Mouse (Mus musculus) heart, postnatal 0 days (tissue): ENCODE measurements around the gene Spata2. TPM values are rescaled to one million over a fixed set of nuclear protein-coding genes. Genes with fewer than 3 reads are reported as not detected.
A peak's percentile ranks its signal among the peaks of the same experiment; 100 is the strongest.

Source experiments
- ATAC-seq: fragments of 200-750 bp; cut with Nextera tagmentation; 2 replicates; pipeline ENCODE4 v1.8.0; 2017; ENCODE audit warnings: low read depth, moderate number of reproducible peaks, moderate library complexity; ENCODE audit not compliant: insufficient read depth
- DNase-seq: peaks from one replicate; pipeline ENCODE4 v3.0.0-alpha.2; 2016; ENCODE audit warnings: low spot score
- H3K27ac ChIP-seq: fragments of 300-500 bp; sonication (generic); 2 replicates; pipeline ENCODE4 v1.5.1; 2014; ENCODE audit warnings: low read depth, mild to moderate bottlenecking
- H3K27me3 ChIP-seq: fragments of 300-500 bp; sonication (generic); 2 replicates; pipeline ENCODE4 v1.6.1; 2014; ENCODE audit warnings: low read length, mixed read lengths; ENCODE audit not compliant: control insufficient read depth, insufficient read depth
- H3K36me3 ChIP-seq: fragments of 300-500 bp; sonication (generic); replicated peaks from 2 replicates; pipeline ENCODE4 v1.6.1; 2014; ENCODE audit warnings: low read length, mixed read lengths; ENCODE audit not compliant: control insufficient read depth, insufficient read depth
- H3K4me1 ChIP-seq: fragments of 300-500 bp; sonication (generic); 2 replicates; pipeline ENCODE4 v1.6.1; 2014; ENCODE audit warnings: antibody characterized with exemption; ENCODE audit not compliant: control insufficient read depth, insufficient read depth
- H3K4me2 ChIP-seq: fragments of 300-500 bp; sonication (generic); 2 replicates; pipeline ENCODE4 v1.6.1; 2014; ENCODE audit warnings: low read depth, mild to moderate bottlenecking, low read length, moderate library complexity
- H3K4me3 ChIP-seq: fragments of 300-500 bp; sonication (generic); 2 replicates; pipeline ENCODE4 v1.5.1; 2014; ENCODE audit warnings: low read depth, low read length
- H3K9ac ChIP-seq: fragments of 300-500 bp; sonication (generic); replicated peaks from 2 replicates; pipeline ENCODE4 v1.6.1; 2014; ENCODE audit warnings: low read depth, low read length, mixed read lengths
- H3K9me3 ChIP-seq: fragments of 300-500 bp; sonication (generic); replicated peaks from 2 replicates; pipeline ENCODE4 v1.6.1; 2016; ENCODE audit warnings: low read length; ENCODE audit not compliant: control insufficient read depth
- CTCF ChIP-seq: IDR thresholded peaks from 2 replicates; pipeline ENCODE4 v1.5.1; 2016; ENCODE audit warnings: antibody characterized with exemption, control low read depth, low read depth
- EP300 ChIP-seq: IDR thresholded peaks from 2 replicates; pipeline ENCODE4 v1.6.1; 2016; ENCODE audit warnings: antibody characterized with exemption, low read depth
- WGBS: fragments of 180-500 bp; shearing (Covaris S2); extraction: QIAGEN DNeasy Blood & Tissue Kit; methylation state at CpG from one replicate; pipeline ENCODE4 v1.1.7; 2014; 5-methylcytosine and 5-hydroxymethylcytosine counted together
- polyA plus RNA-seq: library from polyadenylated mRNA; unstranded; fragments of >200 nt; fragmentation: Nextera tagmentation; extraction: Ambion mirVana; gene quantifications from 2 replicates; pipeline ENCODE4 v1.2.1, GENCODE M21; 2015
- total RNA-seq: library from RNA; depleted of rRNA; stranded (reverse); fragments of >200 nt; gene quantifications from 2 replicates; pipeline ENCODE4 v1.2.3, GENCODE M21; 2014; ENCODE audit warnings: low replicate concordance

The Spata2 gene
- total and polyA plus RNA-seq, 2 experiments from 2014 or later: 12.2 to 17.2 TPM

DNA sequence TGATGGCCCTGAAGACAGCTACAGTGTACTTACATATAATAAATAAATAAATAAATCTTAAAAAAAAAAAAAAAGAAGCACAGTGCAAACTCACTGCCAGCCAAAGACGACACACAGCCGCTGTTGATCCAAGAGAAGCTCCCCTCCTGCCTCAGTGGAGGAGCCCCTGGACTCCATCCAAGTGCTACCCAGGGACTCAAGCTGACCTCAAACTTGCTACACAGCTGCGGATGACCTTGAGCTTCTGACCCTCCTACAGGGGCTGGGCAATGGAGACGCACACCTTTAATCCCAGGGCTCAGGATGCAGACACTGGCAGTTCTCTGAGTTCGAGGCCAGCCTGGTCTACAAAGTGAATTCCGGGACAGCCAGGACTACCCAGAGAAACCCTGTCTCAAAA lies 4.7 kb downstream of the Spata2 start:
- ATAC-seq: no peak
- Histone ChIP-seq H3K4me3 (no peak overlapping the region), H3K4me2 (no peak overlapping the region), H3K27ac (no peak overlapping the region), H3K36me3 (peaks cover 23% of the 10 kb centered on the region), H3K27me3 (no peaks in the 10 kb centered on the region), H3K9me3 (no peaks in the 10 kb centered on the region), H3K4me1 (peaks cover 30% of the 10 kb centered on the region), H3K9ac (no peak overlapping the region)
- TF ChIP-seq CTCF (no peak), EP300 (no peak)
- 73% methylated on average over 6 of the region's 6 CpGs for WGBS
- no peak for DNase-seq

- no peaks in the 10 kb centered on the region for H3K9me3 ChIP-seq
- no peak overlapping the region for H3K9ac ChIP-seq
- DNase-seq: no peak
- WGBS: 84% methylated on average over 6 of the region's 6 CpGs
- no peak for ATAC-seq
- H3K27ac ChIP-seq: no peak overlapping the region
- TF ChIP-seq CTCF: no peak
- no peak for TF ChIP-seq EP300
- peaks cover 30% of the 10 kb centered on the region for H3K4me1 ChIP-seq
- H3K36me3 ChIP-seq: peaks cover 28% of the 10 kb centered on the region
- H3K4me2 ChIP-seq: no peak overlapping the region
- no peak overlapping the region for H3K4me3 ChIP-seq
- H3K27me3 ChIP-seq: no peaks in the 10 kb centered on the region
Measured at GRCm38 (mm10) chr2:167487551-167487950, 5.1 kb downstream of the Spata2 start.

GRCm38 (mm10) chr2:167486573-167486972 lies 6.1 kb downstream of the Spata2 start:
- 80% methylated on average over 4 of the region's 4 CpGs for WGBS
- H3K4me3 ChIP-seq: no peak overlapping the region
- TF ChIP-seq CTCF: no peak
- no peak for TF ChIP-seq EP300
- peaks cover 26% of the 10 kb centered on the region for H3K4me1 ChIP-seq
- DNase-seq (no peak), ATAC-seq (no peak)
- peaks cover 29% of the 10 kb centered on the region for H3K36me3 ChIP-seq
- no peak overlapping the region for H3K9ac ChIP-seq
- no peak overlapping the region for H3K4me2 ChIP-seq
- no peaks in the 10 kb centered on the region for H3K27me3 ChIP-seq
- H3K27ac ChIP-seq: peak overlapping the region; percentile 32; the same call in 1 of the 2 replicates
- H3K9me3 ChIP-seq: no peaks in the 10 kb centered on the region

- peaks cover 32% of the 10 kb centered on the region for H3K36me3 ChIP-seq
- no peaks in the 10 kb centered on the region for H3K9me3 ChIP-seq
- H3K27ac ChIP-seq: peak overlapping the region; percentile 32; the same call in 1 of the 2 replicates
- peaks cover 19% of the 10 kb centered on the region; the same call in 1 of the 2 replicates for H3K4me1 ChIP-seq
- no peak overlapping the region for H3K4me2 ChIP-seq
- WGBS: 54% methylated on average over 7 of the region's 7 CpGs
- H3K9ac ChIP-seq: no peak overlapping the region
- no peak for TF ChIP-seq EP300
- TF ChIP-seq CTCF: no peak; the same call in 1 of the 2 replicates
- H3K27me3 ChIP-seq: no peaks in the 10 kb centered on the region
- DNase-seq (peak; percentile 55), ATAC-seq (peak; percentile 53)
- no peak overlapping the region for H3K4me3 ChIP-seq
Measured at GRCm38 (mm10) chr2:167485501-167486377, 6.9 kb downstream of the Spata2 start.

DNA sequence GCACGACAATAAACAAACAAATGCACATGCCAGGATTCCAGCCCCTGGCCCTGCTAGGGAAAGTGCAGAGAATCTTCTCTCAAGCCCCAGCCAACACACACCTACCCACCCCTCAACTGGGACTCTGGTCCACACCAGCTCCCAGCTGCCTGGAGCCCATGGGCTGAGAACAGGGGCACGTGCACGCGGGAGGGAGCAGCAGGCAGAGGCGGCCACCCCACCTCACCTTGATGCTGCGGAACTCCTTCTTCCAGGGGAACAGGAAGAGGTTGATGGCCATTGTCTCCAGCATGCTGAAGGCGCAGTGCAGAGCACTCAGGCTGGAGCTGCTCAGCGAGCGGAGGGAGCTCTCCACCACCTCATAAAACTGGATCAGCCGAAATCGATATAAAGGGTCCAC lies 7.8 kb downstream of the Spata2 start:
- TF ChIP-seq EP300 (no peak), CTCF (no peak)
- no peak overlapping the region for H3K4me2 ChIP-seq
- ATAC-seq: no peak
- H3K27me3 ChIP-seq: no peaks in the 10 kb centered on the region
- no peaks in the 10 kb centered on the region for H3K9me3 ChIP-seq
- H3K4me1 ChIP-seq: peaks cover 19% of the 10 kb centered on the region; the same call in 1 of the 2 replicates
- 91% methylated on average over 11 of the region's 11 CpGs for WGBS
- no peak overlapping the region for H3K27ac ChIP-seq
- no peak overlapping the region for H3K4me3 ChIP-seq
- DNase-seq: no peak
- peaks cover 32% of the 10 kb centered on the region for H3K36me3 ChIP-seq
- no peak overlapping the region for H3K9ac ChIP-seq
